Mouse (Mus musculus) forebrain, embryonic 13.5 days (tissue): ENCODE measurements around the gene Trp53tg5. TPM values are rescaled to one million over a fixed set of nuclear protein-coding genes. Genes with fewer than 3 reads are reported as not detected.

Experiments
- ATAC-seq: fragments of 200-750 bp; cut with Nextera tagmentation; 2 replicates; pipeline ENCODE4 v1.8.0; 2017
- H3K27ac ChIP-seq: fragments of 300-500 bp; sonication (generic); 2 replicates; pipeline ENCODE4 v1.5.1; 2015; ENCODE audit warnings: inconsistent platforms, mild to moderate bottlenecking, moderate library complexity
- H3K27me3 ChIP-seq: fragments of 300-500 bp; sonication (generic); 2 replicates; pipeline ENCODE4 v1.6.1; 2015; ENCODE audit warnings: mild to moderate bottlenecking, inconsistent platforms
- H3K36me3 ChIP-seq: fragments of 300-500 bp; sonication (generic); 2 replicates; pipeline ENCODE4 v1.6.1; 2015; ENCODE audit warnings: mild to moderate bottlenecking, inconsistent platforms; ENCODE audit not compliant: poor library complexity, severe bottlenecking
- H3K4me1 ChIP-seq: fragments of 300-500 bp; sonication (generic); 2 replicates; pipeline ENCODE4 v1.6.1; 2015; ENCODE audit warnings: inconsistent platforms
- H3K4me2 ChIP-seq: fragments of 300-500 bp; sonication (generic); 2 replicates; pipeline ENCODE4 v1.6.1; 2015; ENCODE audit warnings: inconsistent platforms, mild to moderate bottlenecking, moderate library complexity
- H3K4me3 ChIP-seq: fragments of 300-500 bp; sonication (generic); 2 replicates; pipeline ENCODE4 v1.5.1; 2015; ENCODE audit warnings: mild to moderate bottlenecking, inconsistent platforms
- H3K9ac ChIP-seq: fragments of 300-500 bp; sonication (generic); 2 replicates; pipeline ENCODE4 v1.6.1; 2015; ENCODE audit warnings: mild to moderate bottlenecking, inconsistent platforms
- H3K9me3 ChIP-seq: fragments of 300-500 bp; sonication (generic); replicated peaks from 2 replicates; pipeline ENCODE4 v1.6.1; 2016; ENCODE audit warnings: inconsistent platforms
- WGBS: fragments of 180-500 bp; shearing (Covaris S2); methylation state at CpG from one replicate; pipeline ENCODE4 v1.1.7; 2015; 5-methylcytosine and 5-hydroxymethylcytosine counted together
- polyA plus RNA-seq: library from polyadenylated mRNA; unstranded; fragments of >200 nt; fragmentation: Nextera tagmentation; extraction: Ambion mirVana; gene quantifications from 2 replicates; pipeline ENCODE4 v1.2.1, GENCODE M21; 2015

Trp53tg5 gene
- polyA plus RNA-seq, 1 experiment from 2014 or later, result not detected

DNA sequence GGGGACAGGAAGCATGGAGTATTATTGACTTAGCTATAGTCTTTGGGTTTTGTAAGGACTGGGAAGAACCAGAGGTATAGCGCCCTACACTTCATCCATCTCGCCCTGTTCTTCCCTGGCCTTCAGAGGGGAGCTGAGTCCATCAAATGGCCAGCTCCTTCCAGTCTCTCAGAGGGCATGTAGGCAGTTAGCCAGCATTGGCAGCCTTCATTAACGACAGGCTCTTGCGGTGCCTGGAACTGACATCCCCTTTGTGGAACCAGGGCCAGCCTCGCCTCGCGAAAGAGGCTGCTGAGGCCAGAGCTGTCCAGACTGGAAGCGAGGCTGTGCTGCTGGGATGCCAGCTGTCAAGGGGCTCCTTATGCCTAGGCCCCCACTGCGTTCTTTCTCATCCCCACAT lies 14.3 kb upstream of the Trp53tg5 start:
- Histone ChIP-seq H3K36me3 (peaks cover 7% of the 10 kb centered on the region; the same call in 1 of the 2 replicates), H3K4me2 (0 out of 2 replicates have a peak overlapping the region, but pooled peaks have one; percentile 7), H3K4me3 (no peak overlapping the region), H3K27ac (no peak overlapping the region), H3K9me3 (no peaks in the 10 kb centered on the region), H3K27me3 (peaks cover 35% of the 10 kb centered on the region), H3K4me1 (peaks cover 17% of the 10 kb centered on the region), H3K9ac (no peak overlapping the region)
- ATAC-seq, result no peak
- WGBS, result 57% methylated on average over 9 of the region's 9 CpGs

DNA sequence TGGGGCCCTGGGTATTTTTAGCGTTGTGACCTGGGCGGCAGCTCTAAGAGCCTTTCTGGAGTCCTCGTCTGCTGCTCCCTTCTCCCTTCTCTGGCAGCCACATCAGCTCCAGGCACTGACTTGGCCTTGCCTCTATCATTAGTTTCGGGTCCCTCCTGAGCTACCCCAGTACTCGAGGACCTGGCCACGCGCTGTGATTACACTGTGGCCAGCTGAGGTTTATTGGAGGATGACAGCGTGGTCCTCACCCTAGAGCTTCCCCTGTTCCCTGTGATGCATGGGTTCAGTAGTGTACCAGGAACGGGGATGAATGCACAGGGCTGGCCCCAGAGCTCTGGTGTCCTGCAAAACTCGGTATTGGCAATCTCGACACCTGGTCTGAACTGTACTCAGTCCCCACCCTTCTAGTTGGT lies 13.6 kb upstream of the Trp53tg5 start:
- peaks cover 35% of the 10 kb centered on the region for H3K27me3 ChIP-seq
- WGBS, result 12% methylated on average over 11 of the region's 11 CpGs

DNA sequence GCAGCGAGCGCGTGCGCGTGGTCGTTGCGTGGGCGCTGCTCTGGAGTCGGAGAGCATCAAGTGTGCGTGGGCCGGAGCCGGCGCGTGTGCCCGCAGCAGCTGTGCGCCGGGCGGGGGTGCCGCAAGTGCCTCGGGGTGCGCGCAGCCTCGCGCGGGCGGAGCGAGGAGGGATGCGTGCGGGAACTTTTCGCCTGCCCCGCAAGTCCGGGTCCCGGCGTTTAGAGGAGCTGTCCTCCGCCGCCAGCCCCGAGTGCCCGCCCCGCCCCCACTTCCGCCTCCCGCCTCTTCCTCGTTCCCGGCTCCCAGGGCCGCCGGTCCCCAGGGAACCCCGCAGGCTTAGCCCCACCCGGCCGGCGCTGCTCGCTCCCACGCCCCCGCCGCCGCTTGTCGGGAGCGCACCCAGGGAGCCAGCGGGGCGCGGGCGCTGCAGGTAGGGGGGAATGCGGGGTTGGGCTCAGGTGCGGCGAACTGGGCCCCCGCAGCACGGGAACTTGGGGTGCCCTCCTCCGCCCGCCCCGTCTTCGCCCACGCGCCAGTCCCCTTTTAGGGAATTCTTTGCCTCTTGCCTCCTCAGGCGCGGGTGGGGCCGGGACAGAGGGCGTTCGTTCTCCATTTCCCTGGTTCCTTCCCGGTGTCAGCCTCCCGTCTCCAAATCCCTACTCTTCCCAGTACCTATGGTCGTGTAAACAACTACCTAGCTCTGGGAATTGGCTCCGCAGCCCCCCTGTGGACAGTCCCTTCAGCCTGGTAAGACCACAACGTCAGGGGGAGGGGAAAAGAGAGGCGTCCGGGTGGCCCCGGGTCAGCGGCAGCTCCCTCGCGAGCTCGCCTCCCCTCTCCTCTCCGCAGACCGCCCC lies 13.0 kb upstream of the Trp53tg5 start:
- H3K4me3 ChIP-seq, result peak overlapping the region; percentile 68
- H3K4me2 ChIP-seq, result peak overlapping the region; percentile 100
- ATAC-seq, result peak; percentile 65
- WGBS, result under 1% methylated on average over 75 of the region's 90 CpGs
- peak overlapping the region; percentile 74 for H3K9ac ChIP-seq
- H3K36me3 ChIP-seq, result peaks cover 7% of the 10 kb centered on the region; the same call in 1 of the 2 replicates
- peaks cover 17% of the 10 kb centered on the region for H3K4me1 ChIP-seq
- H3K27me3 ChIP-seq, result peaks cover 35% of the 10 kb centered on the region
- no peak overlapping the region for H3K27ac ChIP-seq
- H3K9me3 ChIP-seq, result no peaks in the 10 kb centered on the region

More for the DNA sequence above, 13.6 kb upstream of the Trp53tg5 start:
- Histone ChIP-seq H3K4me2 (peak overlapping the region; percentile 100), H3K9me3 (no peaks in the 10 kb centered on the region), H3K4me3 (peak overlapping the region; percentile 68), H3K27ac (no peak overlapping the region), H3K36me3 (peaks cover 7% of the 10 kb centered on the region; the same call in 1 of the 2 replicates), H3K9ac (peak overlapping the region; percentile 74), H3K4me1 (peaks cover 17% of the 10 kb centered on the region)
- ATAC-seq, result no peak

DNA sequence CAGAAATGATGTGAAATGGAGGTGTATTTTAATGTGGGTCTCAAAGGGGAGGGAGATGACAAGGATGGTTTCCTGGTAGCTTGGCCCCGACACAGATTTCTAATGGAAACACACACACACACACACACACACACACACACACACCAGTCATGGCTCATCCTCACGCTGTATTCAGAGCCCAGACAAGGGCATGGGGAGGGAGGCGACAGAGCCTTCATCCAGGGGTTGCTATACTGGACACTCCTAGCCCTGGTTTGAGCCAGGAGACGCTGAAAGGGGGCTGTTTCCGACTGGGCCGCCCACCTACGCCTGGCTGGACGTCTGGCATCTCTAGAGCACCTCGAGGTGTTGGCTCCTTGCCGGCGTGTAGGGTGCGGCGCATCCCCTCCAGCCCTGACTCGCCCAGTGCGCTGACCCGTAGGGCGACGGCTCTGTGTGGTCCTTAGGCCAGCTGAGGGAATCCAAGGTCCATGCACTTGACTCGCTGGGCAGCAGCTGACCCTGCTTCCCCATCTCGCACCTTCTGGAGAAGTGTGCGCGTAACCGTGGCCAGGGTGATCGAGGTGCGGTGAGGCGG lies 12.2 kb upstream of the Trp53tg5 start, which contains the start of gene Dbndd2:
TSS of gene Dbndd2 (plus strand) at position 426 of the 577 bp plus-strand sequence.
- H3K9ac ChIP-seq, result peak within 1 kb of the TSS; percentile 74
- H3K4me3 ChIP-seq, result peak within 1 kb of the TSS; percentile 68
- H3K36me3 ChIP-seq, result peaks cover 7% of the 10 kb centered on the region; the same call in 1 of the 2 replicates
- peaks cover 17% of the 10 kb centered on the region for H3K4me1 ChIP-seq
- H3K4me2 ChIP-seq, result peak within 1 kb of the TSS; percentile 100
- peaks cover 35% of the 10 kb centered on the region for H3K27me3 ChIP-seq
- no peak within 1 kb of the TSS for H3K27ac ChIP-seq
- 2% methylated on average over 26 of the region's 26 CpGs for WGBS
- peak; percentile 53 for ATAC-seq
- H3K9me3 ChIP-seq, result no peaks in the 10 kb centered on the region

DNA sequence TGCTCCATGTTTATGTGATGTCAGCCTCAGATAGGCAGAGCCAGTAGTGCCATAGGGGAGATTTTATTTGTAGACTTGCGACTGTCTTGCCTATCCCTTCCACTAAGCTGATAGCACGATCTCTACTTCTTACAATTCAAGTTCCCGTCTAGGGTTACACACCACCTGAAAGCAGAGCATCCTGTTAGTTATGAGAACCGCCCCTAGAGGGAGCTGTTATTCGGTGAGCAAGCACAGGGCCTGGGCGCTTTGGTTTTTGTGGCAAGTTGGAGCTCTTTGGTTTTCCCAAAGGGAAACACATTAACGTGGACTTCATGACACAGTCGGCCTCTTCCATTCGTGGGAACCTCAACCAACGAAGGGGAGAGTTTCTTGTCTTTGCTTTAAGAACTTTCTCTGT lies 3.3 kb downstream of the Trp53tg5 start:
- ATAC-seq, result no peak
- Histone ChIP-seq H3K27me3 (no peaks in the 10 kb centered on the region), H3K4me3 (no peak overlapping the region), H3K9ac (no peak overlapping the region), H3K4me1 (no peaks in the 10 kb centered on the region), H3K36me3 (peaks cover 55% of the 10 kb centered on the region), H3K4me2 (no peak overlapping the region), H3K27ac (no peak overlapping the region), H3K9me3 (no peaks in the 10 kb centered on the region)
- WGBS, result 28% methylated on average over 10 of the region's 10 CpGs

DNA sequence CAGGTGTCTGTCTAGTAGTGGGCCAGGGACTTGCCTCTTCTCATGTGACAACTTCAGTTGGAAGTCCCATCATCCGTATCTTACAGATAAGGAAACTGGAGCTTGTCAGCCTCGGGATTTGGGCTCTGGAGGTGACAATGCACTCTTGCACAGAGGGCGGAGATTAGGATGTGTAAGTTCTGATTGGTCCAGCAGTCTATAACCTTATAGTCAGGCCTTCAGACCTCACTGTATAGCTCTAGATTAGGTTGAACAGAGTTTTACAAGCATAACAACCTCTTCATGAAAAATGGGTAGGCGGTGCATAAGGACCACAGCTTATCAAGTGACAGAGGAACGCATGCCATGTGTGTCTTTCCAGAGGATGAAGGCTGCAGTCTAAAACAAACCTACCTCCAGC lies 6.7 kb downstream of the Trp53tg5 start:
- Histone ChIP-seq H3K9ac (no peak overlapping the region), H3K27ac (no peak overlapping the region), H3K4me1 (peaks cover 10% of the 10 kb centered on the region), H3K4me2 (no peak overlapping the region), H3K4me3 (no peak overlapping the region), H3K9me3 (no peaks in the 10 kb centered on the region), H3K27me3 (no peaks in the 10 kb centered on the region), H3K36me3 (peaks cover 61% of the 10 kb centered on the region)
- ATAC-seq, result no peak
- WGBS, result 86% methylated on average over 5 of the region's 5 CpGs

DNA sequence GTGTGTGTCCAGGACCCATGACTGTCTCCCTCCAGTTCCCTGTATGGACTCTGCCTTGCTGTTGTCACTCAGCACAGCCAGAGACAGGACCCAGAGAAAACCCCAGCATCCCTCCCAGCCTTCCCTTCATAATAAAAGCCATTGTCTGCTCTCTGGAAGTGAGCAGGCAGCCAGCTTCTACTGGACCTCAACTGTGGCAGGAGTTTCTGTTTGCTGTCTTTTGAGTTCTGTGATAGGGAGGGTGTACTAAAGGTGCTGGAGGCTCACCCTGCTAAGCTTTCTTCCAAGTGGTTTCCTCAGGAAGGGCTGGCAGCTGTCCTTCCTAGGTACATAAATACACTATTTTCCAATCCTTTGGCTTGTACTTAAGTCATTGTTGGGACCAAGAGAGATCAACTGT lies 8.4 kb downstream of the Trp53tg5 start:
- Histone ChIP-seq H3K36me3 (peaks cover 61% of the 10 kb centered on the region), H3K9me3 (no peaks in the 10 kb centered on the region), H3K27ac (no peak overlapping the region), H3K9ac (no peak overlapping the region), H3K4me2 (no peak overlapping the region), H3K4me1 (peaks cover 13% of the 10 kb centered on the region), H3K27me3 (no peaks in the 10 kb centered on the region), H3K4me3 (no peak overlapping the region)
- ATAC-seq, result no peak

DNA sequence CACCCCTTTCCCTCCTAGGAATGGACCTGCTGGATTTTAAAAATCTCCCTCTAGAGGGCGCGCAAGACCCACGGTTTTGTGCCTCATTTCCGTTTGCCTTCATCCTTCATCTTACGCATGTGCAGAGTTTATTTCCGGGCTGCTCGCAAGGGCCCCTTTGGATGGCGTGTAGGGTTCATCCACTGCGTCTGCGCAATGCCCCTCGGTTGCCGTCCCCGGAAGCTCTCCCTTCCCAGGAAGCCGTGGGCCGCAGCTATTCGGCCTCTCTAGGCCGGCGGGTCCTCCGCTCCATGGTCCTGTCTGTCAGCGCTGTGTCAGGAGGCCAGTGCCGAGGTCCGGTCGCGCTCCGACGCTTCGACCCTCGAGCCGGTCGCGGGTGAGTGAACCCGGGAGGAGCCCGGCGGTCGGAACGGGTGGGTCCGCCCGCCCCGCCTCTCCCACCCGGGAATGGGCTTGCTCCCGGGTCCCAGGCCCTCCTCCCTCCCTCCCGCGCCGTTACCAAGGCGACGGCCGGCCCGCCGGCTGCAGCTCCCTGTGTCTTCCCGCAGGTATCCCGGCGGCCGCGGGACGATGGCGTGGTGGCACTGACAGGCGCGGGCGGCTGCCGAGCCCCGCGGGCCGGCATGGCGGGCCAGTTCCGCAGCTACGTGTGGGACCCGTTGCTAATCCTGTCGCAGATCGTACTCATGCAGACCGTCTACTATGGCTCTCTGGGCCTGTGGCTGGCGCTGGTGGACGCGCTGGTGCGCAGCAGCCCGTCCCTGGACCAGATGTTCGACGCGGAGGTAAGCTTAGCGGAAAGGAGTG lies 12.6 kb downstream of the Trp53tg5 start, which contains the start of gene Gm20458:
TSS of gene Gm20458 (plus strand) at position 223 of the 807 bp plus-strand sequence.
- Histone ChIP-seq H3K27me3 (no peaks in the 10 kb centered on the region), H3K4me3 (peak within 1 kb of the TSS; percentile 88), H3K9ac (peak within 1 kb of the TSS; percentile 85), H3K4me1 (peaks cover 21% of the 10 kb centered on the region), H3K4me2 (peak within 1 kb of the TSS; percentile 75), H3K36me3 (peaks cover 30% of the 10 kb centered on the region), H3K27ac (peak within 1 kb of the TSS; percentile 87), H3K9me3 (no peaks in the 10 kb centered on the region)
- under 1% methylated on average over 69 of the region's 79 CpGs for WGBS
- peak; percentile 99 for ATAC-seq

DNA sequence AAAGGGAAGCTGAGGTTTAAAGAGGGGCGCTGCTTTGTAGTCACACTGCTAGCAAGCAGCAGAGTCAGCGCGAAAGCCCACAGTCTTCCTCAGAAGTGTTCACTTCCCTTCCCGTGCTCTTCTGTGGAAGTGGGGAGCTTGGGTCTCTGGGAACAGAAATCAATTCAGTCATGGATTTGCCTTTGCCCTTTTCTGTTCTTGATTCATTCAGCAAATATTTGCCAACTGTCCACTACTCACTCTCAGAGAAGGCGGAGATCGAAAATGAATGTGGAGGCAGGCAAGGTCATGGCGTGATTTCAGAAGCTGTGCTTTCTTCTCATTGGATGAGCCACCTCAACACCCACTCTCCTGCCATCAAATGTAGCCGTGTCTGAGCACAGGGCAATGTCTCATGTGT lies 15.0 kb downstream of the Trp53tg5 start:
- peaks cover 8% of the 10 kb centered on the region; the same call in 1 of the 2 replicates for H3K36me3 ChIP-seq
- no peak overlapping the region for H3K27ac ChIP-seq
- 89% methylated on average over 8 of the region's 8 CpGs for WGBS
- no peak overlapping the region for H3K9ac ChIP-seq
- H3K27me3 ChIP-seq, result no peaks in the 10 kb centered on the region
- no peak for ATAC-seq
- H3K4me1 ChIP-seq, result peaks cover 21% of the 10 kb centered on the region
- H3K9me3 ChIP-seq, result no peaks in the 10 kb centered on the region
- H3K4me3 ChIP-seq, result no peak overlapping the region
- no peak overlapping the region for H3K4me2 ChIP-seq

DNA sequence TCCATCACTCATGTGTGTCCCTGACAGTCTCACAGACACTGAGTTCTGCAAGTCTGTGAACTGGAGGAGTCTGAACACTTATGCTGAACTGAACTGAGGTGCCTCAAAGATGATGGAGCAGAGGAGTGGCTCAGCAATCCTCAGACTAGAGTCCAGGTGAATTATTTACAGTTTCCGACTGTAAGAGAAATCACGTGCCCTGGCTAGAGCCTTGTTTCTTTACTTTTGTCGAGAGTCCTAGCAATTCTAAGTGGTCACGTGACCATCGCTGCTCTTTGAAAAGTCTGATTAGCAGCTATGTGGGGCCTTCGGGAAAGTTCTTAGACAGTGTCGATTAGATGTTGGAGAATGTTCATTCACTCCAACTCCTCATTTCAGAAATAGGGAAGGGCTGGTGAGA lies 15.6 kb downstream of the Trp53tg5 start:
- Histone ChIP-seq H3K4me2 (no peak overlapping the region), H3K9ac (no peak overlapping the region), H3K4me1 (peaks cover 21% of the 10 kb centered on the region), H3K36me3 (peaks cover 2% of the 10 kb centered on the region; the same call in 1 of the 2 replicates), H3K4me3 (no peak overlapping the region), H3K9me3 (no peaks in the 10 kb centered on the region), H3K27ac (no peak overlapping the region), H3K27me3 (0 out of 2 replicates have a peak, but pooled peaks cover 2% of the 10 kb centered on the region)
- no peak for ATAC-seq
- WGBS, result 64% methylated on average over 7 of the region's 7 CpGs

DNA sequence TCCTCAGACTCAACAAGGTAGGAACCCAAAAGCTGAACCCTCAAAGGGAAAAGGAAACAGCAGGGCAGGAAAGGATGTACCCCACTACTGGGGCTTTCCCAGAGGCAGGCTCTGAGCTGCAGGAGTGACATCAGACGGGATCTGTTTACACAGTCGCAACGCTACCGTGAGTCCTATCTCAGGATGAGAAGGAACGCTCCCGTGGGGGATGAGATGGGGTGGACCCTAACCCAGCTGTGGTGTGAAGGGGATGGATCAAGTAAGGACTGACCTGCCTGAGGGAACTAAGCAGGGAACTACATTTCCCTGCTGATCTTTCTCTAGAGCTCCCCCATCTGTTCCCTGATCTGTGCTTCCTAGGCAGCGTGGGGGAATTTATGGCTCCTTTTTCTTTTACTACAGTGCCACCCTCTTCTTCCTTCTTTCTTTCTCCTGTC lies 16.6 kb downstream of the Trp53tg5 start, which contains the start of gene Sys1:
TSS of gene Sys1 (plus strand) at position 101 of the 437 bp plus-strand sequence.
- no peak for ATAC-seq
- H3K4me3 ChIP-seq, result no peak within 1 kb of the TSS
- peak within 1 kb of the TSS; percentile 37; the same call in 1 of the 2 replicates for H3K4me2 ChIP-seq
- peak within 1 kb of the TSS; percentile 54 for H3K9ac ChIP-seq
- WGBS, result 2% methylated on average over 7 of the region's 7 CpGs
- no peaks in the 10 kb centered on the region for H3K36me3 ChIP-seq
- peaks cover 12% of the 10 kb centered on the region for H3K4me1 ChIP-seq
- H3K27ac ChIP-seq, result no peak within 1 kb of the TSS
- H3K27me3 ChIP-seq, result 0 out of 2 replicates have a peak, but pooled peaks cover 2% of the 10 kb centered on the region
- H3K9me3 ChIP-seq, result no peaks in the 10 kb centered on the region
